In the genomic region with DNA sequence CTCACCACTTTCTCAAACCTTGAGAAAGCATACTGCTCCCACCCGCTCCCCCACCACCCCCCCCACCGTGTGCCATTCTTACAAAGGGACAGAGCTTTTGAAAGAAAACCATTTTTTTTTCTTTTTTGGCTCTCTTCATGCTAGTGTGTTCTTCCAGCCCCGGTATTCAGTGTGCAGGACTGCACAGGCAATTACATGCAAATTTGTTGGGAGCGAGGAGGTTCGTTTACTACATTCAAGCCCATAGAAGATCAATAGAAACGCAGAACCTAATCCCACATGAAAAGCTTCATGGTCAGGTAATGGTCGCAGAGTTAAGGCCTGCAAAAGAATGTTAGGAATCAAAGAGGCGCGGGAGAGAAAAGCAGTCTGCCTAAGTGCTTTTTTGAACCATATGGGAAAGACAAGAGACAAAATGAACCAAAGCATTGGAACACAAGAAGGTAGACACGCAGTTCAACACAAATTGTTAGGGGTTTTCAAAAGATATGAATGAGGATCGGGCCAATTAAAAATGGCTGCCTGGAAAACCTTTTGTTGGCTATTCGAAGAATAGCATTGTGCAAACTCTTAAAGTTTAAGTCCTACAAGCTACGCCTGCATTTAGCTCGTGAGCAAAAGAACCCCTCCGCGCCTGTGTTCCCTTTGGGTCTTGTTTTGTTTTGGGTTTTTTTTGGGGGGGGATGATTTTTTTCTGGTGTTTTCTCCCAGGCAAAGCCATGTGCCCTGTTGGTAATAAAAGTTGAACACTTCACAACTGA, we compare ENCODE assay signal across 23 mouse cellular contexts.
DNase-seq lines count a peak whose midpoint lies in the region; ATAC-seq and TF ChIP-seq lines count a peak whose summit lies in the region.
"Had no signal": no experiment of that assay in that cellular context is flagged by ENCODE, and none has a peak within 500 bp of the region (broad histone marks: within the 10 kb centered on the region; RNA-seq: fewer than 3 reads in every experiment).

No protein-coding gene starts in this region.

- peak; percentile 20 for DNase-seq in embryo, embryonic 10.5 days (ENCODE audit: low spot score)
- DNase-seq in embryo, embryonic 10 days (ENCODE audit: low spot score) = no peak
- no peak for DNase-seq in kidney, postnatal 36 days
- DNase-seq in brain, embryonic 14.5 days (ENCODE audit: low read depth) = peak; percentile 89
- peak; percentile 78 for DNase-seq in forebrain, embryonic 14.5 days (ENCODE audit: low spot score)
- no peak for DNase-seq in right cerebral cortex, postnatal 14 days
- no peak for DNase-seq in retina, embryonic 14.5 days (ENCODE audit: low spot score)
- DNase-seq: adrenal gland, adult 8-10 months; adrenal gland, postnatal 36 days; B cell, adult 2 months; cerebellum, adult 11 months; cerebellum, adult 8-10 months; cerebellum, postnatal 14 days; gastrocnemius, postnatal 10 days; heart, adult 18-20 months; heart, postnatal 10 days had no signal

- H3K4me1 ChIP-seq in kidney, embryonic 15.5 days = no peaks in the 10 kb centered on the region
- H3K4me1 ChIP-seq in forebrain, embryonic 14.5 days (ENCODE audit: control insufficient read depth, insufficient read depth, low read length) = peaks cover 9% of the 10 kb centered on the region; the same call in 1 of the 2 replicates
- H3K4me1 ChIP-seq: embryonic facial prominence, embryonic 13.5 days; heart, embryonic 10.5 days; hindbrain, embryonic 13.5 days had no signal

- 86% methylated on average over 16 of the region's 16 CpGs for WGBS in kidney, embryonic 15.5 days
- 7% methylated on average over 16 of the region's 16 CpGs for WGBS in forebrain, embryonic 14.5 days

- no peaks in the 10 kb centered on the region for H3K36me3 ChIP-seq in kidney, embryonic 15.5 days
- H3K36me3 ChIP-seq in forebrain, embryonic 14.5 days (ENCODE audit: control insufficient read depth, insufficient read depth, low read length) = no peaks in the 10 kb centered on the region
- H3K36me3 ChIP-seq: embryonic facial prominence, embryonic 13.5 days; G1E; heart, embryonic 10.5 days; hindbrain, embryonic 13.5 days had no signal

- H3K9ac ChIP-seq in kidney, embryonic 15.5 days = no peak overlapping the region
- H3K9ac ChIP-seq in forebrain, embryonic 14.5 days (ENCODE audit: low read length) = no peak overlapping the region
- H3K9ac ChIP-seq: embryonic facial prominence, embryonic 13.5 days; hindbrain, embryonic 13.5 days had no signal

- no peak for TF ChIP-seq POLR2A in brain, embryonic 14.5 days (IDR thresholded peaks at IDR 0.05; ENCODE audit: borderline replicate concordance, extremely low read depth, insufficient read depth, insufficient read length, poor library complexity, severe bottlenecking)

- no peak for TF ChIP-seq CTCF in brain, embryonic 14.5 days (IDR thresholded peaks at IDR 0.05; ENCODE audit: borderline replicate concordance, extremely low read depth, insufficient read depth, insufficient read length)

- H3K4me2 ChIP-seq in kidney, embryonic 15.5 days = no peak overlapping the region
- peak overlapping the region; percentile 12; the same call in 1 of the 2 replicates for H3K4me2 ChIP-seq in forebrain, embryonic 14.5 days (ENCODE audit: low read length)
- H3K4me2 ChIP-seq: embryonic facial prominence, embryonic 13.5 days; hindbrain, embryonic 13.5 days had no signal

- H3K27ac ChIP-seq in kidney, embryonic 15.5 days = 0 out of 2 replicates have a peak overlapping the region, but pooled peaks have one; percentile 11
- peak overlapping the region; percentile 49; the same call in 1 of the 2 replicates for H3K27ac ChIP-seq in forebrain, embryonic 14.5 days (ENCODE audit: low read depth, low read length)
- H3K27ac ChIP-seq: embryonic facial prominence, embryonic 13.5 days; heart, embryonic 10.5 days; hindbrain, embryonic 13.5 days; hindbrain, postnatal 0 days had no signal

- no peaks in the 10 kb centered on the region for H3K27me3 ChIP-seq in kidney, embryonic 15.5 days
- H3K27me3 ChIP-seq in forebrain, embryonic 14.5 days (replicated peaks; ENCODE audit: control insufficient read depth, insufficient read depth, low read length) = no peaks in the 10 kb centered on the region
- H3K27me3 ChIP-seq: embryonic facial prominence, embryonic 13.5 days; hindbrain, embryonic 13.5 days had no signal

- no peak overlapping the region for H3K4me3 ChIP-seq in kidney, embryonic 15.5 days (replicated peaks)
- H3K4me3 ChIP-seq in forebrain, embryonic 14.5 days (ENCODE audit: low read depth, low read length) = no peak overlapping the region
- H3K4me3 ChIP-seq: embryonic facial prominence, embryonic 13.5 days; heart, embryonic 10.5 days; hindbrain, embryonic 13.5 days had no signal

- H3K9me3 ChIP-seq in kidney, embryonic 15.5 days (replicated peaks) = no peaks in the 10 kb centered on the region
- no peaks in the 10 kb centered on the region for H3K9me3 ChIP-seq in forebrain, embryonic 14.5 days (replicated peaks; ENCODE audit: control insufficient read depth, low read length)
- H3K9me3 ChIP-seq: embryonic facial prominence, embryonic 13.5 days; heart, embryonic 10.5 days; hindbrain, embryonic 13.5 days had no signal

- ATAC-seq in kidney, embryonic 15.5 days (replicated peaks; ENCODE audit: low FRiP score) = no peak
- peak; percentile 83 for ATAC-seq in forebrain, embryonic 14.5 days
- ATAC-seq: CD4-positive, CD25-positive, alpha-beta regulatory T cell, adult 4 months; hindbrain, postnatal 0 days had no signal

Comparison
In these comparisons a context has a peak if more than half of its experiments do, and no peak if none do; other contexts are left out.
1. DNase-seq: peak in embryo, embryonic 10.5 days (single experiment), brain, embryonic 14.5 days (single experiment) and forebrain, embryonic 14.5 days (single experiment); none in embryo, embryonic 10 days (single experiment), kidney, postnatal 36 days (0 of 2), right cerebral cortex, postnatal 14 days (single experiment) and retina, embryonic 14.5 days (single experiment).